Mouse (Mus musculus) spleen, adult 2 months (tissue): Measurements from ENCODE around the gene Gng5.

Experiments
- CTCF ChIP-seq: fragments of 200-500 bp; IDR thresholded peaks from 2 replicates; pipeline ENCODE4 v1.5.1; 2011; ENCODE audit warnings: mild to moderate bottlenecking, inconsistent platforms; ENCODE audit not compliant: insufficient read depth, insufficient read length, insufficient replicate concordance; ENCODE audit errors: extremely low read depth
- POLR2A ChIP-seq: fragments of 200-500 bp; IDR thresholded peaks from 2 replicates; pipeline ENCODE4 v1.6.1; 2011; ENCODE audit warnings: low read depth, low read length, inconsistent platforms

DNA sequence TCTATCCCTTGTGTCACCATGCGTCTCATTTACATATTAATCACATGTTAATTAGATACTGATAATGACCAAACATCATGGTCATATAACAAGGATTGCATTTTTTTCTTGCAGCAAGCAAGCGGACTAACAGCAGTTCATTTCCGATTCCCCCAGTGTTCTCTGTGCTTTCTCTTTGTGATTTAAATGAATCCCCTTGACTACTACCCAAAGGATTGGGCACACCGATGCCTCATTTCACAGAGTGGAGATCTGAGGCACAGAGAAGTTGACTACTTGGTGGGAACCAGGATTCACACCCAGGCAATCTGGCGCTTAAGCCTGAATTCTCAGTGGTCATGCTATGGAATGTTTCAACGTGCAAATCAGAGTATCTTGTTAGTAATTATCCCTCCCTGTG, 35.4 kb downstream of the Gng5 start:
- TF ChIP-seq CTCF (no peak), POLR2A (no peak)
